Mouse (Mus musculus): ENCODE data around the gene Mgat4a. TPM values are rescaled to one million over a fixed set of nuclear protein-coding genes. Genes with fewer than 3 reads are reported as not detected.

Gene Mgat4a
- polyA plus RNA-seq, 1 experiment from 2014 or later: 3.8 TPM

Other genes starting within 250 kb of the Mgat4a start
- 13.9 and 15.6 TPM in 2 replicates for gene Inpp4a, start 241.2 kb downstream of the Mgat4a start, polyA plus RNA-seq (2015; fragmentation: Nextera tagmentation; extraction: Ambion mirVana)
- gene Coa5, start 110.9 kb downstream of the Mgat4a start, polyA plus RNA-seq (2015; fragmentation: Nextera tagmentation; extraction: Ambion mirVana): 54.0 and 59.2 TPM in 2 replicates
- 77.2 and 81.4 TPM in 2 replicates for gene Unc50, start 110.9 kb downstream of the Mgat4a start, polyA plus RNA-seq (2015; fragmentation: Nextera tagmentation; extraction: Ambion mirVana)
- 3.2 and 6.7 TPM in 2 replicates for gene 2010300C02Rik, start 179.1 kb upstream of the Mgat4a start, polyA plus RNA-seq (2015; fragmentation: Nextera tagmentation; extraction: Ambion mirVana)

All from heart, embryonic 15.5 days (tissue).